Mouse (Mus musculus) heart, adult 8-10 months (tissue): ENCODE results near the gene Glb1l. TPM values are rescaled to one million over a fixed set of nuclear protein-coding genes. Genes with fewer than 3 reads are reported as not detected.
A peak's percentile ranks its signal among the peaks of the same experiment; 100 is the strongest.
"Not testable (repeated sequence)": the region's sequence is repeated elsewhere in the genome, so short reads cannot be mapped to it uniquely, and the experiment has no call there.

Experiments
- DNase-seq: peaks from one replicate; pipeline ENCODE4 v3.0.0; 2022; ENCODE audit warnings: low spot score
- total RNA-seq, 4 experiments: library from RNA; stranded (reverse); gene quantifications; 2 replicates each; pipeline ENCODE4 v1.2.4; 2022

Glb1l gene
- total RNA-seq: 1 to 10 TPM; 1.1 to 4.1 (median 2.3) TPM

DNA sequence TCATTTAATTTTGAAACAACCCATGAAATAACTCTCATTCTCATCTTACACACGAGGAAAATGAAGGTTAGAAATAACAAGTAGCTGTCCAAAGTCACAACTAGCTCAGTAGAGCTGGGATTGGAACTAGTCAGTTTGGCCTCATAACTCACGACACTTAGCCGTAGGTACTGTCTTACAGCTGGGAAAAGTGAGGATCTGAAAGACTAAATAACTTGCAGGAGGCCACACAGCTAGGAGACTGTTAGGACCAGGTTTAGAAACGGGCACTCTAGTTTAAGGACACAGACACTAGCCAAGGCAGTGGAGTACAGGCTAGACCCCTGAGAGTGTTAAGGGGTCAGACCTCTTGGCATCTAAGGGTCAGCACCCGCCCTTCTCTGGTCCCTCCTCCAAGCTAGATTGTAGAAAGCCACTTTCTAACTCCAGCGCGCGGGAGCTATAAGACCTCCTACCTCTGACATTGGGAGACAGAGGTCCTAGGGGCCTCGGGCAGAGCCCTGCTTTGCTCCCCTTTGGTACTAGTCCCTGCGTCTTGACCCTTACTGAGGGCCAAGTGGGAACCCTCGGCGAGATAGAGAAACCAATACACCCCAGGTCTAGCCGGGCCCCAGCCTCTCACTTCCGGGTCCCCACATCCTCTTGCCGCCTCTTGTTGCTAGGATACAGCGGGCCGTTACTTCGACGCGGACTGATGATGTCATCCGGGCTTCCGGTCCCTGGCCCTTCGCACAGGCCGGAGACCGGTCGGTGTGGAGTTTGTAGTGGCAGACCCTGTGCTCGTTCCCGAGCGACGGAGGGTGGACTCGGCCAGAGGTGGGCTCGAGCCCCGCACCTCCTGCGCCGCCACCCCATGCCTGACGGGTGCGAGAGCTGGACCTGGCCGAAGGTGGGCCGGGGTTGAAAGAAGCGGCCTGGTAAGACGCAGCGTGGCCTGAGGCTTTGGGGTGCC, at the start of gene Glb1l, which contains the start of gene Stk16:
Gene Glb1l (minus strand): TSS at position 678 of the 952 bp plus-strand sequence.
Gene Stk16 (plus strand): TSS at position 703 of the 952 bp plus-strand sequence.
- peak; percentile 97 for DNase-seq

DNA sequence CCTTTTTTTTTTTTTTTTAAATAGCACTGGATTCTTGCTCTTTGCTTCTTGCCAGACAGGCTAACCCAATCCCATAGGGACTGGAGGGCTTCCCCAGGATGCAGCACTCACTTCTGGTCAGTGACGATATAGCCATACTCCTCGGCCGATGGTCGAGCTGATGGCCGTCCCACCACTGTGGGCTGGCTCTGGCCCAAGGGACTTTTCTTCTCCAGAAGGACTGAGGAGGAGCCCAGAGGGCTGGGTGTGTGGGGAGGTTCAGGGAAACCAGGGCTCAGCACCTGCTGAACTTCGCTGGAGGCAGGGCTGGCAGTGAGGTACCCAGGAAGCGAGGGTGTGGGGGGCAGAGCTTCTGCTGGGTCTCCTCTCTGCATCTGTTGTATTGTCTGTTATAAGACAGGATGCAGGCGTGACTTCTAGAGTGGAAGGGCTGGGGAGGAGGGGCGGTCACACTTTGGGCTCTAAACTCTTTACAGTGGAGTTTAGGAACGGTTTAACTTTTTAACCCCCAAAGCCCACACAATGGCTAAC, 45.0 kb upstream of the Glb1l start:
- DNase-seq: no peak

DNA sequence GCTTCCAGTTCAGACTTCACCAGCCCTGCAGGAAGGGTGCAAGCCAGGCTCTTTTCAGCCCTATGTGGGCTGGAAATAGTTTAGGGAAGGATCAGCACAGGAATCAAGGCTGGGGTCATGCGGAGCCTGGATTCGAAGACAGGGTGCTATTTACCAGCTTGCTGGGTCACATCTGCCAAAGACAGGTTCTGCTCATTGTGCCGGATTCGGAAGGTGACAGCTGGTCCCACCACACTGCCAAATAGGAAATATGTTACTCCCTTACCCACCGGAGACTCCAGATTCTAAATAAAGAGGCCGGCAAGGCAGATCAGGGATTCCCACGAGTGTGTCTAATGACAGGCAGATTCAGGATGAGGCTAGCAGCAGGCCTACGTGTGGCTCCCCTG, 44.0 kb upstream of the Glb1l start:
- DNase-seq: no peak

DNA sequence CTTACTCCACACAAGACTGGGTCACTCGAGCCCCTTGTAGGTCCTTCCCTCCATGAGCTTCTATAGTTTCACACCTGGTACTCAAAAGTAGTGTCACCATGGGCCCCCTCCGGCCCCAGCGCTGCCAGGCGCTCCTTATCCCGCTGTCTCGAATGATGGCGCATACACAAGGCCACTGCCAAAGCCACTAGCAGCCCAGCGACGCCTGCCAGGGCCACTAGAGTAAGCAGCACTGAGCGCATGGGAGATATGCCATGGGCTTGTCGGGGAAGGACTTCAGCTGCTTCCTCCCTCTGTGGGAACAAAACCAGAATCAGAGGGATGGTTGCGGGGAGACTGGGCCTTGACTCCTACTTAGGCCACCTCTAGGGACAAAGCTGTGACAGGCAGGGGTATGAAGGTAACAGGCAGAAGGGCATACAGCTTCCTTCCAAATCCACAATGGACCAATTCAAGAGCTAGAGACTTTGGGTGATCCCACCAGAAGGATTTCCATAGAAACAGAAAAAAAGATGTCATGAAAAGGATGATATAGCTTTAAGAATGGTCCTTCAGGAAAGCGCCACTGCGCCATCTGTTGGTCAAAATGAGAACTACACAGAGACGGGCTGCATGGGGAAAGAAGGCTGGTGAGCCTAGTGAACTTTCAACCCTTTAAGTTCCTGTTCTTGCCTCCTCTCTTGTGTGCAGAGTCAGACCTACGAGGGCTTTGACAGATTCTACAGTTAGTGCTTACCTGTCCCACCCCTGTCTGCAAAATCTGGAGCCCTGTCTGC, 43.4 kb upstream of the Glb1l start:
- peak; percentile 77 for DNase-seq

DNA sequence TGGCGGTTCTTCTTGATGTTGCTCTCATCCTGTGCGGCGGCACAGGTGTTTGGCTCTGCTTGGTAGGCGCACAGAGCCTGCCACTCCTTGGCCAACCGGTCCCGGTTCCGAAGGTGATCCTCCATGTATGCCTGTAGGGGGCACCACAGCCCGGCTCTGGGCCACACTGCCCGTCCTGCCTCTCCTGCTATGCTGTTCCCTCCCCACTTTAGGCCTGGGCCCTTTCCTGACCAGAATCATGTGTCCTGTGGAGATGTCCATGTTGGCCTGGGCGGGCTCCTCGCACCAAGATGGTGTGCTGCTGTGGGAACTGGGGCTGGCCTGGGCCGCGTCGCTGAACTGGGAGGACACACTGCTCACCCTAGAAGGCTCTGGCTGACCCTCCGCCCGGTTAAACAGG, 42.4 kb upstream of the Glb1l start:
- DNase-seq: no peak

DNA sequence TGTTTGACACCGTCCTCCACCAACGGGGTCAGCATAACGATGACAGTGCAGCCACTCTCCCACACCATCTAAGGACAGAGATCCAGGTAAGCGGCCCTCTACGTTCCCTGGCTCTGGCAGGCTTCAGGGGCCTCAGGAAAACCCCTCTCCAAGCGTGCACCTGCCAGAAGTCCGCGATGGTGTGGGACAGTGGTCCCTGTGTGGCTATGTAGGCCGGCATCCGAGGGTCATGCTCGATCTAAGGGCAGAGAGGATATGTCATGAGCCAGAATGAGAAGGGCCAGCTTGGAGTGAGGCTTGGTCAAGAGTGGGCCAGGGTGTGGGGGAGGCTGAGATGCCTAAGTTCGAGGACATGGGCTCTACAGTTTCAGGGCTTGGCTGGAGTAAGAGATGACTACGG, 41.7 kb upstream of the Glb1l start:
- DNase-seq: no peak

DNA sequence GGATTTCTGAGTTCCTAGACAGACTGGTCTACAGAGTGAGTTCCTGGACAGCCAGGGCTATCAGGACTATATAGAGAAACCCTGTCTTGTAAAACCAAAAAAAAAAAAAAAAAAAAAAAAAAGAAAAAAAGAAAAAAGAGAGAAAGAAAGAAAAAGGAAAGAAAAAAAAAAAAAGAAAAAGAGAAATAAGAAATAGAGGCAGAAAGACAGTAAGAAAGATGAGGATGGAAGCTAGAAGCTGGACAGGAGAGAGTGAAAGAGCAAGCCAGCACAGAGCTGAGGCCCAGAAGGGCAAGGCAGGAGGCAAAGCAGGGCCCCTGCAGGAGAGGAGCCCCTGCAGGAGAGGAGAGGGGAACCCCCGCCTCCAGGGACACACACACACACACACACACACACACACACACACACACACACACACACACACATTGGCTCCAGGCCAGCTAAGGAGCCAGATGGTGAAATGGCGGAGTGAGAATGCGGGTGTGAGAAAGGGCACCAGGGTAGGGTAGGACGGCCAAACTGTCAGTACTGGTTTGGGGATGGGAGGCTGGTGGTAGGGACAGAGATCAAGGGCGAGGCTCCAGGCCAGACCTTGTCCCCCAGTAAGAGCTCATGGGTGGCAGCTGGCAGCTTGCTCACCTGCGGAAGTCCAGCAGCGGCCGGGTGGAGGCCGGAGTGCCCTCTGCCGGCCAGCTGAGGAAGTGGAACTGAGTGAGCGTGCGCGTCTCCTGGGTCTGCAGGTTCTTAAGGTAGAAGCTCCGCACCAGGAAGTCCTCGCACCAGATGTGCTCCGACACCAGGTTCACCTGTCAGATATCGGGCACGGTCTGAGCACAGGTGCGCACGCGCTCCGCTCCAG, 40.7 kb upstream of the Glb1l start:
- DNase-seq: peak; percentile 75

DNA sequence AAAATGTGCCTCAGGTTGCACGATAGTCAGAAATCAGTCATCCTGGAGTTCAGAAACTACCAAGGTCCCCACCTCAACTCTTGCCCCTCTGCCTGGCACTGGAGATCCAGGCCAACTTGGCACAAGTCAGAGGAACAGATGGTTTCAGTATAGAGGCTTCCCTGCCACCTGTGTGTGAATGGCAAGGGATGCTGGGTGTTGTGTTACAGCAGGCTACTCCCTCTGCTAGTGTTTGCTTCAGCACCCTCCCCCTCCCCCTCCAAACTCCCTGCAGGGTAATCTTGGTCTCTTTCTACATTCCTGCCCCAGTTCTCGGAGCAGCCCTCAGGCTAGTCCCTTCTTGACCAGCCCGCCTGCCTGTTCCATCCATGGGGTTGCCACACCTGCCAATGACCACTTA, 39.9 kb upstream of the Glb1l start:
- DNase-seq: no peak

DNA sequence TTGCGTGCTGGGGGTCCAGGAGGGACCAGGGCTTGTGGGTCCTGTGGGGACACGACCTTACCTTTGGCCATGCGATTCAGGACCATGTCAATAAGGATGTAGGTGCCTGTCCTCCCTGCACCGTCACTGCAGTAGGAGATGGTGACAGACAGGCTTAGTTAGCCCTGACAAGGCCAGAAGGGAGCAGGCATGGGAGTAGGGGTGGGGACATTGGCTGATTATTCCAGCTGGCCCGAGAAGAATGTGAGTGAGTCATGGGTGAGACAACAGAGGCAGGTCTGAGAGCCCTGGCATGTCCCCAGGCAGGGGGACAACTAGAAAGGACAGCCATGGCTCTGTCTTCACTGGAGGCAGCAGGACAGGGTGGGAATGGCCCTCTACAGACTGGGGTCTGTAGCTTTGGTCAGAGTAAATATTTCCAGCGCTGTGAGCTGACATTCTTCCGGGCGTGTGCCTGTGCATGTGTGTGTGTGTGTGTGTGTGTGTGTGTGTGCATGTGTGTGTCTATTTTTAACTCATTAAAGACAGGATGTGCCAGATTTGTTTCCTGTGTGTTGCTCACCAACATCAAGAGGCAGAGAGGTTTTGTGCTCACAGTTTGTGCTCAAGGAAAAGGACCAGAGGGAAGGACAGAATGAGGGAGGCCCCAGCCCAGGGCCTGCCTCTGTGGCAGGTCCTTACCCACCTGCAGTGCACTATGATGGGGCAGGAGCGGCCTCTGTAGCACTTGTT, 37.6 kb upstream of the Glb1l start:
- peak; percentile 68 for DNase-seq

DNA sequence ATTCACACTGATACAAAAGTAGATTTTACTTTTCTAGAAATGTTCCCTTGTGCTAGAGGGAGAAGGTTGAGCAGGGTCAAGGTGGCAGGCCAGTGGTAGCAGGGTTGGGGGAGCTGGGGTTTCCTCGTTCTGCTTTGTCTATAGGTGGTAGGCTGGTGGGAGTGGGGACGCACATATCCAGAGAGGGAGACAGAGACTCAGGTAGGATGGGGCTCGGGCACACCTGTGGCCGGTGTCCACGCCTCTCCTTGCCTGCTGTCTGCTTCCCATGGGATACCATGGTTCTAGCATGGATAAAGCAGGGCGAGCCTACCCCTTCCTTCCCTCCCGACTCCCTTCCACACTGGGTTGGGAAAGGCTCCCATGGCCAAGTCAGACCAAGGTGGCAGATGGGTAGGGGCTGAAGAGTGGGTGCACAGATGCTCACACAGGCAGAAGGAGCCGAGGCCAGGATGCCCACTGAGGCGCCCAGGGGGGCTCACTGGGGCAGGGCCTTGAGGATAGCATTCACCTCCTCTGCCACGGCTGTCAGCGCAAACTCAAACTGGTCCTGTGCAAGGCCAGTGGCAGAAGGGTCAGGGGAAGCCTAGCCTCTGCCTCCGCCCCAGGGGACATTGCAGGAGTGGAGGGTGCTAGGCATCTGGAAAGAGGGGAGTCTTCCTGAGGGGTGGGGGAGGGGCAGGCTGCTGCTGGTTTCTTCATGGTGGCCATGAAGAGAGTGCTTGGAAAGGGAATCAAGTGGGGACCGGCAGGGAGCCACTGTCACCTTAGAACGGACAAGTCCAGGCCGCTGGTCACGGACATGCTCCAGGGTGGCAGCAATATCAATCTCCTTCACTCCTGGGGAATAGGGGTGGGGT, 36.7 kb upstream of the Glb1l start:
- DNase-seq: no peak

DNA sequence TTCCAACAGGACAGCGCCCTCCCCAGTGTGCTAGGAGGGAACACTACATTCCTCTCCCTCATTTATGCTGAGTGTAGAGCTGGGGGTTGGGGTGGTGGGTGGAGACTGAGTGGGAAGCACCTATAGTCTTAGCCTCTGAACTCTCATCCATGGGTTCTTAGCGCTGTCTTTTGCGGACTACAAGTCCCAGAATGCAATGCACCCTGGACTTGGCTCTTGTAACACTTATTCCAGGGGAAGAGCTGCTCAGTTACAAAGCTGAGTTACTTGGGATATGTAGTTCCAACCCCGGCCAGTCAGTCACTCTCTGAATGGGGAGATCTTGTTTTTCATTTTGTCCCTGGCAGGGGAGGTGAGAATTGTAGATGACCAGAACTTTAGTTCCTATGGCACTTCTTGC, 34.2 kb upstream of the Glb1l start:
- no peak for DNase-seq

DNA sequence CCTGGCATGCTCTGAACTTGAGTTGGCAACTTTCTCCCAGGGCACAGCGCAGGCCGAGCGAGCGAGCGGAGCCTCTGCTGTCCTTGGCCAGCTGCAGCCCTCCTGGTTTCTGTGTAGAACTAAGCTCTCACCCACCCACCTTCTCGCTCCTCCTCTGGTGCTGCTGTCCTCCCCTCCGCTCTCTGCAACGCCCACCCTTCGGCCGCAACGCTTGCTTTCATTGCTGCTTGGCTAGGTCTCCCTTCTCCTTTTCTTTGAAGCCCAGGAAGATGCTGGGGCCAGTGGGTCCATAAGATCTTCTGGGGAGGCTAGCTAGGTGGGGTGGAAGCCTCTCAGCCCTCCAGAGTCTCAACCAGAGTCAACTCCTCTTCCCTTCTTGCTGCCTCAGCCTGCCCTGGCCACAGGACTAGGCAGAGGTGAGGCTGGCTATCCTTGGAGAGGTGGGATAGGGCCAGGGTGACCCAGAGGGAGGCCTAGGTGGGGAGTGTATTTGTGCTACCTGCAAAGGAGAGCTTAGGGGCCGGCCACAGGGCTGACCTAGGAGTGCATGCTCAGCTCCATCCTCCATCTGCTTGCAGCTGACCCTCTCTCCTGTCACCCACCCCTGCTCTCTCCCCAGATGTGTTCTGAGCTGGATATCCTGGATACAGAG, 33.7 kb upstream of the Glb1l start:
- DNase-seq: no peak

DNA sequence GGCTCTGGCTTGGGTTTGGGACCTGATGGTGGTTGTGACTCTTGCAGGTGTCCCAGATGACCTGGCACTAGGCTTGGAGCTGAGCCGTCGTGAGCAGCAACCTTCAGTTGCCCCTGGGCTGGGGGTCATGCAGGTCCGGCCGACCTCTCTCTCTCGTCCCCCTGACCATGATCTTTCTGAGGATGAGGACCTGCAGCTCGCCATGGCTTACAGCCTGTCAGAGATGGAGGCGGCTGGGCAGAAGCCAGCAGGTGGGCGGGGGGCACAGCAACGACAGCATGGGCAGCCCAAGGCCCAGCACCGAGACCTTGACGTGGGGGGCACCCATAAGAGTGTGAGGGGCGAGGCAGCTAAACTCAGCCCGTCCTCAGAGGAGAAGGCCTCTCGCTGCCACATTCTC, 32.8 kb upstream of the Glb1l start:
- DNase-seq: no peak

DNA sequence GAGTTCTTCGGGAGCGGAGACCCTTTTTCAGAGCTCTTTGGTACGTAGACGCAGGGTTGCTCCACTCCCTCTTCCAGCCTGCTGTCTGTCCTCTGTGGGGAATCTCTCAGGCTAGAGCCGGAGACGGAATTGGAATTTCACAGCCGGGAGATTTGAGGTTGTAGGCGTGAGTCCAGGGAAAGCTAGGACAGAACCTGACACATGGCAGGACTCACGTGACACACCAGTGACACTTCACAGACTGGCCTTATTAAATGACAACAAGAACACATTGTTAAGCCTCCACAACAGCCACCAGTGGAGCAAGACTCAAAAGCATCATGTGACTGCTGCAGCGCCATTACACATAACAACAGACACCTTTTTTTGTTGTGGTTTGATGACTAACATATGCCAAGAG, 29.0 kb upstream of the Glb1l start:
- DNase-seq: peak; percentile 68

DNA sequence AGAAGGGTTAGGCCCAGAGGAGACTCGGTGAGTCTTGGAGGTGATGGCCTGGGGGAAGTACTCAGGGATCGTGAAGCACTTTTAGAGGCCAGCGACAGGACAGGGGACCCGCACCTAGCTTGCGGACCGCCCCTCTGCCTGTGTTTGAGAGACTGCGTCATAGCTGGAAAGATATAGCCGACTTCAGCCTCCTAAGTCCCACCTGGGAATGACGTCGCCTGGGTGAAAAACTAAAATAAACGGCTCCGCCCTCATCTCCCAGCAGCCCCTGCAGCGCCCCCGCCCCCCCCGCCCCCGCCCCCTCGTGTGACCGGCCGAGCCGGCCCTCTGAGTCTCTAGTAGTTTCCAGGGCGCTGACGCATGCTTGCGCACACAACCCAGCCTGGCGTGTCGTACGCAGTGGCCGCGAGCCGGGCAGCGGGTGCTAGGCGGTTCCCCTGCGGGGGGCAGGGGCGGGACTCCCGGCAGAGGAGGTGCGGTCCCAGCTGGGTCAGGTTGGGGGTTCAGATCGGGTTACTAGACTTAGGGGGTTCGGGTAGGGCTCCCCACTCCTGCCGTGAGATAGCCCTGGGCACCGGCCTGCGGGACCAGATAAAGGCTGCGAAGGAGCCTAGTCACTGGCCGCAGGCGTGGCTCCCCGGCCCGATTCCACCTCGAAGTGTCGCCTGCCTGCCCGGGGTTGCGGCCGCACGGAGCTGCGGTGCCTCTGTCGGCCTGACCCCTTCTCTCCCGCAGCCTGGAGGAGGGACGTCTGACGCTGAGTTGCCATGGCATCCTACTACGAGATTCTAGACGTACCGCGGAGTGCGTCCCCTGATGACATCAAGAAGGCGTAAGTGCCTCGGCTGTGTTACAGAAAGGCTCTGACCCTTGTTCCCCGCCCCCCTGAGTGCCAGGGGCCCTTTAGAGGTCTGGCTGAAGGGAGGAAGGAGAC, 25.8 kb upstream of the Glb1l start, which contains the start of gene Dnajb2:
Gene Dnajb2 (plus strand): TSS at position 290 of the 934 bp plus-strand sequence.
- peak; percentile 90 for DNase-seq

DNA sequence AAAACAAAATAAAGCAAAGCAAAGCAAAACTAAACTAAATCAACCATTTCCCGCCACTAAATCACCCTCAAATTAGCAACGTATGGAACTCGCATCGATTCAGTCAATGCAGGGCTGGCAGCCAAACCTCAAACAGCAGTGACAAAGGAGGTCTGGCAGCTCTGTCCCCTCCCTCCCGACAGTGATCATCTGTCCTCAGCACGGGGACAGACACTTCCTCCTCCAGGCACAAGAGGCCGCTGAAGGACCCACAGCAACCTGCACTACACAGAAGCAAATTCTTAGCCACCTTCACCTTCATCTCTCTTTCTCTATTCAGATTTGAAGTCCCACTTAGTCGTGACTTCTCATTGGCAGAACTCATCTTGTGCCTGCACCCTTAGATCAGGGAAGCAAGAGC, 24.0 kb upstream of the Glb1l start:
- peak; percentile 64 for DNase-seq

DNA sequence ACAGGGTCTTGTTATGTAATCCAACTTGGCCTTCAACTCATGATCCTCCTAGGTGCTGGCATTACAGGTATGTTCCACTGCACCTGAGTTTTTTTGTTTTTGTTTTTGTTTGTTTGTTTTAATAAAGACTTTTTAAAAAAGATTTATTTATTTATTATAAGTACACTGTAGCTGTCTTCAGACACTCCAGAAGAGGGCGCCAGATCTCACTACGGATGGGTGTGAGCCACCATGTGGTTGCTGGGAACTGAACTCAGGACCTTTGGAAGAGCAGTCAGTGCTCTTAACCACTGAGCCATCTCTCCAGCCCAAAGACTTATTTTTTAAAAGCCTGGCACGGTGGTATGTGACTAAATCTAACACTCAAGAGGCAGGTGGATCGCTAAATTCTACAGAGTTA, 21.9 kb upstream of the Glb1l start:
- not testable (repeated sequence) for DNase-seq

DNA sequence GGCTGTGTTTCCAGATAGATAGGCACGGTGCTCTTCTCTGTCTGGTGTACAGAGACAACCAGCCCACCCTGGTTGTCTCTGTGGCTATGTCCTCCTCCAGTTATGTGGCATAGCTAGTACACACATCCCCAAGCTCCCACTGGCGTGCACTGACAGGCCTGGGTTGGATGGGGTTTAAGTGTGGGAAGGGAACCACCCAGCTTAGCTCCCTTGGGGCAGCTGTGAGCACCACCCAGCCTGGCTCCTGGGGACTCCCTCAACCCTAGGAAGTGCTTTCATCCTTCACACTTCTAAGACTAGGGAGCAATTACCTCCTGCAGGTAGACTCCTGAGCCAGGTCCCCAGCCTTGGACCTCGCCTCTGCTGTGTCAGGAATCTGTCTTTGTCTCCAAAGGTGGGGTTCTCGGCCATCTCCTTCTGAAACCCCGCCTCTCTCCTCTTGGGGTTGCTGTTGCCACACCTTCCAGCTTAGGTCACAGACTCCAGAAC, 21.1 kb upstream of the Glb1l start, which contains the start of gene A630095N17Rik:
Gene A630095N17Rik (minus strand): TSS at position 439 of the 489 bp plus-strand sequence.
- DNase-seq: no peak
